Mouse (Mus musculus) heart, embryonic 12.5 days (tissue): Measurements from ENCODE around the gene Hist1h2ac. TPM values are rescaled to one million over a fixed set of nuclear protein-coding genes. Genes with fewer than 3 reads are reported as not detected.
A peak's percentile ranks its signal among the peaks of the same experiment; 100 is the strongest.

Experiments used
- ATAC-seq: fragments of 200-750 bp; cut with Nextera tagmentation; 2 replicates; pipeline ENCODE4 v1.8.0; 2017; ENCODE audit warnings: moderate TSS enrichment, moderate library complexity; ENCODE audit not compliant: insufficient number of reproducible peaks, low FRiP score
- H3K27ac ChIP-seq: fragments of 300-500 bp; sonication (generic); 2 replicates; pipeline ENCODE4 v1.5.1; 2016; ENCODE audit warnings: mild to moderate bottlenecking, moderate library complexity; ENCODE audit not compliant: poor library complexity, severe bottlenecking
- H3K27me3 ChIP-seq: fragments of 300-500 bp; sonication (generic); replicated peaks from 2 replicates; pipeline ENCODE4 v1.6.1; 2016; ENCODE audit warnings: mild to moderate bottlenecking, moderate library complexity
- H3K36me3 ChIP-seq: fragments of 300-500 bp; sonication (generic); 2 replicates; pipeline ENCODE4 v1.6.1; 2016; ENCODE audit warnings: mild to moderate bottlenecking, moderate library complexity
- H3K4me1 ChIP-seq: fragments of 300-500 bp; sonication (generic); replicated peaks from 2 replicates; pipeline ENCODE4 v1.6.1; 2016; ENCODE audit warnings: mild to moderate bottlenecking
- H3K4me2 ChIP-seq: fragments of 300-500 bp; sonication (generic); 2 replicates; pipeline ENCODE4 v1.6.1; 2016; ENCODE audit warnings: mild to moderate bottlenecking, moderate library complexity
- H3K4me3 ChIP-seq: fragments of 300-500 bp; sonication (generic); 2 replicates; pipeline ENCODE4 v1.5.1; 2016; ENCODE audit warnings: mild to moderate bottlenecking
- H3K9ac ChIP-seq: fragments of 300-500 bp; sonication (generic); 2 replicates; pipeline ENCODE4 v1.6.1; 2016; ENCODE audit warnings: mild to moderate bottlenecking, moderate library complexity
- H3K9me3 ChIP-seq: fragments of 300-500 bp; sonication (generic); replicated peaks from 2 replicates; pipeline ENCODE4 v1.6.1; 2016; ENCODE audit warnings: mild to moderate bottlenecking, moderate library complexity
- WGBS: fragments of 180-500 bp; shearing (Covaris S2); methylation state at CpG from one replicate; pipeline ENCODE4 v1.1.7; 2016; 5-methylcytosine and 5-hydroxymethylcytosine counted together
- polyA plus RNA-seq: library from polyadenylated mRNA; unstranded; fragments of >200 nt; fragmentation: Nextera tagmentation; extraction: Ambion mirVana; gene quantifications from 2 replicates; pipeline ENCODE4 v1.2.1, GENCODE M21; 2016

The Hist1h2ac gene
- polyA plus RNA-seq, 1 experiment from 2014 or later = 0.70 TPM

- no peak for ATAC-seq
- WGBS = 60% methylated on average over 3 of the region's 3 CpGs
Observed at GRCm38 (mm10) chr13:23699767-23700166, 16.0 kb upstream of the Hist1h2ac start.

GRCm38 (mm10) chr13:23698996-23699395, 15.2 kb upstream of the Hist1h2ac start:
- Histone ChIP-seq H3K4me3 (no peak overlapping the region), H3K9me3 (no peaks in the 10 kb centered on the region), H3K4me2 (no peak overlapping the region), H3K27me3 (0 out of 2 replicates have a peak, but pooled peaks cover 3% of the 10 kb centered on the region), H3K4me1 (peaks cover 13% of the 10 kb centered on the region), H3K9ac (no peak overlapping the region), H3K27ac (peak overlapping the region; percentile 38; the same call in 1 of the 2 replicates), H3K36me3 (no peaks in the 10 kb centered on the region)
- no peak for ATAC-seq
- 68% methylated on average over 6 of the region's 6 CpGs for WGBS

More at GRCm38 (mm10) chr13:23699767-23700166, 16.0 kb upstream of the Hist1h2ac start:
- H3K9ac ChIP-seq = no peak overlapping the region
- H3K36me3 ChIP-seq = no peaks in the 10 kb centered on the region
- H3K4me2 ChIP-seq = no peak overlapping the region
- no peak overlapping the region for H3K4me3 ChIP-seq
- H3K27me3 ChIP-seq = 0 out of 2 replicates have a peak, but pooled peaks cover 3% of the 10 kb centered on the region
- no peak overlapping the region for H3K27ac ChIP-seq
- no peaks in the 10 kb centered on the region for H3K9me3 ChIP-seq
- H3K4me1 ChIP-seq = peaks cover 13% of the 10 kb centered on the region

- peak; percentile 93 for ATAC-seq
- Histone ChIP-seq H3K9ac (peak within 1 kb of the TSS; percentile 81), H3K4me3 (peak within 1 kb of the TSS; percentile 52), H3K4me1 (peaks cover 13% of the 10 kb centered on the region), H3K27me3 (0 out of 2 replicates have a peak, but pooled peaks cover 2% of the 10 kb centered on the region), H3K27ac (peak within 1 kb of the TSS; percentile 87), H3K9me3 (no peaks in the 10 kb centered on the region), H3K36me3 (no peaks in the 10 kb centered on the region), H3K4me2 (peak within 1 kb of the TSS; percentile 85)
- WGBS = under 1% methylated on average over 22 of the region's 22 CpGs
Observed at GRCm38 (mm10) chr13:23698300-23698693, 14.5 kb upstream of the Hist1h2ac start, which contains the start of gene Hist1h4c. Hist1h4c (minus strand) TSS chr13:23698454.

- Histone ChIP-seq H3K4me3 (peak overlapping the region; percentile 52), H3K4me1 (peaks cover 13% of the 10 kb centered on the region), H3K27ac (peak overlapping the region; percentile 87), H3K4me2 (peak overlapping the region; percentile 85), H3K36me3 (no peaks in the 10 kb centered on the region), H3K9me3 (no peaks in the 10 kb centered on the region), H3K9ac (peak overlapping the region; percentile 81), H3K27me3 (no peaks in the 10 kb centered on the region)
- ATAC-seq = peak; percentile 22; the same call in 1 of the 2 replicates
- under 1% methylated on average over 30 of the region's 32 CpGs for WGBS
Observed at GRCm38 (mm10) chr13:23697491-23698299, 13.9 kb upstream of the Hist1h2ac start.

GRCm38 (mm10) chr13:23696061-23696474, 12.3 kb upstream of the Hist1h2ac start:
- Histone ChIP-seq H3K4me2 (peak overlapping the region; percentile 38), H3K27ac (no peak overlapping the region), H3K4me1 (peaks cover 13% of the 10 kb centered on the region), H3K36me3 (no peaks in the 10 kb centered on the region), H3K27me3 (no peaks in the 10 kb centered on the region), H3K9ac (no peak overlapping the region), H3K9me3 (no peaks in the 10 kb centered on the region), H3K4me3 (no peak overlapping the region)
- 51% methylated on average over 15 of the region's 15 CpGs for WGBS
- ATAC-seq = no peak

GRCm38 (mm10) chr13:23695514-23695913, 11.8 kb upstream of the Hist1h2ac start, which contains the start of gene Hist1h1t:
Hist1h1t (plus strand) TSS chr13:23695814.
- H3K4me2 ChIP-seq = peak within 1 kb of the TSS; percentile 38
- ATAC-seq = no peak
- H3K36me3 ChIP-seq = no peaks in the 10 kb centered on the region
- no peak within 1 kb of the TSS for H3K27ac ChIP-seq
- no peak within 1 kb of the TSS for H3K4me3 ChIP-seq
- H3K9me3 ChIP-seq = no peaks in the 10 kb centered on the region
- WGBS = 45% methylated on average over 12 of the region's 13 CpGs
- H3K27me3 ChIP-seq = no peaks in the 10 kb centered on the region
- no peak within 1 kb of the TSS for H3K9ac ChIP-seq
- peaks cover 14% of the 10 kb centered on the region for H3K4me1 ChIP-seq

- 89% methylated on average over 9 of the region's 9 CpGs for WGBS
- no peaks in the 10 kb centered on the region for H3K9me3 ChIP-seq
- H3K9ac ChIP-seq = no peak overlapping the region
- H3K27ac ChIP-seq = no peak overlapping the region
- H3K4me1 ChIP-seq = peaks cover 15% of the 10 kb centered on the region
- H3K4me2 ChIP-seq = no peak overlapping the region
- ATAC-seq = no peak
- no peak overlapping the region for H3K4me3 ChIP-seq
- H3K27me3 ChIP-seq = no peaks in the 10 kb centered on the region
- no peaks in the 10 kb centered on the region for H3K36me3 ChIP-seq
Observed at GRCm38 (mm10) chr13:23694956-23695355, 11.2 kb upstream of the Hist1h2ac start.

- no peaks in the 10 kb centered on the region for H3K9me3 ChIP-seq
- no peak overlapping the region for H3K4me3 ChIP-seq
- no peak for ATAC-seq
- H3K4me2 ChIP-seq = no peak overlapping the region
- no peaks in the 10 kb centered on the region for H3K27me3 ChIP-seq
- H3K36me3 ChIP-seq = no peaks in the 10 kb centered on the region
- no peak overlapping the region for H3K9ac ChIP-seq
- 80% methylated on average over 6 of the region's 6 CpGs for WGBS
- peaks cover 13% of the 10 kb centered on the region for H3K4me1 ChIP-seq
- H3K27ac ChIP-seq = no peak overlapping the region
Observed at GRCm38 (mm10) chr13:23693856-23694440, 10.2 kb upstream of the Hist1h2ac start.

- no peaks in the 10 kb centered on the region for H3K27me3 ChIP-seq
- no peak for ATAC-seq
- H3K4me3 ChIP-seq = no peak overlapping the region
- H3K9ac ChIP-seq = no peak overlapping the region
- 40% methylated on average over 2 of the region's 2 CpGs for WGBS
- no peaks in the 10 kb centered on the region for H3K9me3 ChIP-seq
- no peaks in the 10 kb centered on the region for H3K36me3 ChIP-seq
- H3K4me1 ChIP-seq = peaks cover 8% of the 10 kb centered on the region; the same call in 1 of the 2 replicates
- H3K27ac ChIP-seq = no peak overlapping the region
- no peak overlapping the region for H3K4me2 ChIP-seq
Observed at GRCm38 (mm10) chr13:23689459-23689858, 5.7 kb upstream of the Hist1h2ac start.

- H3K4me2 ChIP-seq = no peak overlapping the region
- no peaks in the 10 kb centered on the region for H3K36me3 ChIP-seq
- H3K27ac ChIP-seq = no peak overlapping the region
- H3K27me3 ChIP-seq = no peaks in the 10 kb centered on the region
- H3K4me1 ChIP-seq = peaks cover 8% of the 10 kb centered on the region; the same call in 1 of the 2 replicates
- no peak overlapping the region for H3K4me3 ChIP-seq
- H3K9ac ChIP-seq = no peak overlapping the region
- H3K9me3 ChIP-seq = no peaks in the 10 kb centered on the region
- ATAC-seq = no peak
- 93% methylated on average over 2 of the region's 2 CpGs for WGBS
Observed at GRCm38 (mm10) chr13:23688956-23689355, 5.2 kb upstream of the Hist1h2ac start.

- Histone ChIP-seq H3K4me2 (no peak overlapping the region), H3K27ac (no peak overlapping the region)
Observed at GRCm38 (mm10) chr13:23687907-23688306, 4.2 kb upstream of the Hist1h2ac start.

More at GRCm38 (mm10) chr13:23687907-23688306, 4.2 kb upstream of the Hist1h2ac start:
- no peaks in the 10 kb centered on the region for H3K36me3 ChIP-seq
- no peaks in the 10 kb centered on the region for H3K27me3 ChIP-seq
- H3K4me1 ChIP-seq = peaks cover 9% of the 10 kb centered on the region
- 89% methylated on average over 7 of the region's 7 CpGs for WGBS
- H3K4me3 ChIP-seq = no peak overlapping the region
- no peaks in the 10 kb centered on the region for H3K9me3 ChIP-seq
- H3K9ac ChIP-seq = no peak overlapping the region
- ATAC-seq = no peak
